Mouse (Mus musculus) stomach, postnatal 0 days (tissue): Measurements from ENCODE around the gene Cldn9. TPM values are rescaled to one million over a fixed set of nuclear protein-coding genes. Genes with fewer than 3 reads are reported as not detected.

Experiments used
- ATAC-seq: fragments of 200-750 bp; cut with Nextera tagmentation; 2 replicates; pipeline ENCODE4 v1.8.0; 2017; ENCODE audit not compliant: low FRiP score, low TSS enrichment
- DNase-seq: peaks from one replicate; pipeline ENCODE4 v3.0.0-alpha.2; 2016; ENCODE audit warnings: low spot score
- H3K27ac ChIP-seq: fragments of 300-500 bp; sonication (generic); replicated peaks from 2 replicates; pipeline ENCODE4 v1.5.1; 2014; ENCODE audit warnings: mild to moderate bottlenecking, control low read depth
- H3K27me3 ChIP-seq: fragments of 300-500 bp; sonication (generic); 2 replicates; pipeline ENCODE4 v1.6.1; 2014; ENCODE audit warnings: low read length; ENCODE audit not compliant: control insufficient read depth, insufficient read depth
- H3K36me3 ChIP-seq: fragments of 300-500 bp; sonication (generic); 2 replicates; pipeline ENCODE4 v1.6.1; 2014; ENCODE audit warnings: low read length, mixed read lengths; ENCODE audit not compliant: control insufficient read depth, insufficient read depth
- H3K4me1 ChIP-seq: fragments of 300-500 bp; sonication (generic); replicated peaks from 2 replicates; pipeline ENCODE4 v1.6.1; 2014; ENCODE audit warnings: antibody characterized with exemption; ENCODE audit not compliant: control insufficient read depth, insufficient read depth
- H3K4me2 ChIP-seq: fragments of 300-500 bp; sonication (generic); replicated peaks from 2 replicates; pipeline ENCODE4 v1.6.1; 2014; ENCODE audit warnings: low read depth, mild to moderate bottlenecking, control low read depth, moderate library complexity
- H3K4me3 ChIP-seq: fragments of 300-500 bp; sonication (generic); 2 replicates; pipeline ENCODE4 v1.5.1; 2014; ENCODE audit warnings: low read depth, low read length, control low read depth
- H3K9ac ChIP-seq: fragments of 300-500 bp; sonication (generic); 2 replicates; pipeline ENCODE4 v1.6.1; 2014; ENCODE audit warnings: mild to moderate bottlenecking, low read length, control low read depth, mixed read lengths
- H3K9me3 ChIP-seq: fragments of 300-500 bp; sonication (generic); 2 replicates; pipeline ENCODE4 v1.6.1; 2016; ENCODE audit warnings: low read length; ENCODE audit not compliant: control insufficient read depth
- CTCF ChIP-seq: IDR thresholded peaks from 2 replicates; pipeline ENCODE4 v1.5.1; 2016; ENCODE audit warnings: antibody characterized with exemption, low read depth, mild to moderate bottlenecking, moderate library complexity
- EP300 ChIP-seq: optimal IDR thresholded peaks from 2 replicates; pipeline ENCODE3; 2016; ENCODE audit warnings: antibody characterized with exemption
- WGBS: fragments of 180-500 bp; shearing (Covaris S2); extraction: QIAGEN DNeasy Blood & Tissue Kit; methylation state at CpG from one replicate; pipeline ENCODE4 v1.1.7; 2014; 5-methylcytosine and 5-hydroxymethylcytosine counted together
- polyA plus RNA-seq: library from polyadenylated mRNA; unstranded; fragments of >200 nt; fragmentation: Nextera tagmentation; extraction: Ambion mirVana; gene quantifications from 2 replicates; pipeline ENCODE4 v1.2.1, GENCODE M21; 2015

Gene Cldn9
- polyA plus RNA-seq, 1 experiment from 2014 or later: 0.92 TPM

DNA sequence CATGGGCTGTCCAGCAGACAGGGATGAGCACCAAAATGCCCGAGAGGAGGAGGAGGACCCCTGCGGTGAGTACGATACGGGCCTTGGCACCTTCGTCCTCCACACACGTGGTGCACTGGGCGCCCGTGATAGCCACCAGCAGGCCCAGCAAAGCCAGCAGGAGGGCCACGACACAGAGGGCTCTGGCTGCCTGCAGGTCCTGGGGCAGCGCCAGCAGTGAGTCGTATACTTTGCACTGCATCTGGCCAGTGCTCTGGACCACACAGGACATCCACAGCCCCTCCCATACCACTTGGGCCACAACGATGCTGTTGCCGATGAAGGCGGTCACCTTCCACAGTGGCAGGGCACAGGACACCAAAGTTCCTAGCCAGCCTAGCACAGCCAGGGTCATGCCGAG is 600 bp downstream of the Cldn9 start:
- no peak overlapping the region for H3K4me3 ChIP-seq
- no peak overlapping the region for H3K9ac ChIP-seq
- H3K4me1 ChIP-seq: peaks cover 2% of the 10 kb centered on the region; the same call in 1 of the 2 replicates
- 0 out of 2 replicates have a peak, but pooled peaks cover 2% of the 10 kb centered on the region for H3K27me3 ChIP-seq
- 37% methylated on average over 15 of the region's 15 CpGs for WGBS
- H3K9me3 ChIP-seq: no peaks in the 10 kb centered on the region
- no peak overlapping the region for H3K27ac ChIP-seq
- no peak overlapping the region for H3K4me2 ChIP-seq
- no peaks in the 10 kb centered on the region for H3K36me3 ChIP-seq
- no peak for TF ChIP-seq CTCF
- no peak for TF ChIP-seq EP300
- no peak for DNase-seq
- ATAC-seq: no peak

DNA sequence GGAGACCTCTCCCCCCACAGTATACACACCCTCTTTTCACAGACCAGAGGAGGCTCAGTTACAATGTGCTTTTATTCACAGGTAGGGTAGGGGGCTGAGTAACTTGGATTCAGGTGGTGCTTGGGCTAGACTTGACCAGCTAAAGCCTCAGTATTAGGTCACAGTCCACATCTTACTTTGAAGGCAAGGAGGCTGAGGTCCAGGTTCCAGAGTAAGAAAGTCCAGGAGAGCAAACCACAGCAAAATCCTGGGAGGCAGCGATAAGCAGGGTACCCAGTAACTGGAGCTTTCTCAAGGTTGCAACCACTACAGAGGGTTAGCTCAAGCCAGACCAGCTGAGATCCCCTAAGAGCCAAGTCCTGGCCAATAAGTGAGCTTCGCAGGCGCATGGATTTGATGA is 1.3 kb downstream of the Cldn9 start:
- ATAC-seq (no peak), DNase-seq (no peak)
- Histone ChIP-seq H3K27me3 (0 out of 2 replicates have a peak, but pooled peaks cover 2% of the 10 kb centered on the region), H3K4me2 (no peak overlapping the region), H3K4me3 (no peak overlapping the region), H3K27ac (no peak overlapping the region), H3K9me3 (no peaks in the 10 kb centered on the region), H3K9ac (no peak overlapping the region), H3K36me3 (no peaks in the 10 kb centered on the region), H3K4me1 (peaks cover 4% of the 10 kb centered on the region; the same call in 1 of the 2 replicates)
- TF ChIP-seq EP300 (no peak), CTCF (no peak)
- 84% methylated on average over 3 of the region's 3 CpGs for WGBS

DNA sequence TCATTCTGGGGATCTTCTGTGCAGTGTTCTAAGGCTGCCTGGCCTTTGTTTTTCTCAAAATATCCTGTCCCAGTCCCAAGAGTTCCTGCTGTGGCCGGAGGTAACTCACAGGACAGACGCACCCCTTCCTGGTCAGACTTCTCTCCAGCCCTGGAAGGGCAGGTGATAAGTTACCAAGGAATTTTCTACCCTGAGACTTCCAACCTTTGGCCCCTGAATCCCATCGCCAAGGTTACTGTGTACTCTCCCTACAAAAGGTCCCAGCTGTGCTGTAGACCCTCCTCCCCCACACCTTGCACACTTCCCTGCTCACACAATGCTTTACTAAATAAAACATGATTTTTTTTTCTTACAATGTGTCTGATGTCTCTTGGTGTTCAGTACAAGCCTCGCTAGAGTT is 1.7 kb downstream of the Cldn9 start:
- no peak for TF ChIP-seq EP300
- TF ChIP-seq CTCF: no peak

DNA sequence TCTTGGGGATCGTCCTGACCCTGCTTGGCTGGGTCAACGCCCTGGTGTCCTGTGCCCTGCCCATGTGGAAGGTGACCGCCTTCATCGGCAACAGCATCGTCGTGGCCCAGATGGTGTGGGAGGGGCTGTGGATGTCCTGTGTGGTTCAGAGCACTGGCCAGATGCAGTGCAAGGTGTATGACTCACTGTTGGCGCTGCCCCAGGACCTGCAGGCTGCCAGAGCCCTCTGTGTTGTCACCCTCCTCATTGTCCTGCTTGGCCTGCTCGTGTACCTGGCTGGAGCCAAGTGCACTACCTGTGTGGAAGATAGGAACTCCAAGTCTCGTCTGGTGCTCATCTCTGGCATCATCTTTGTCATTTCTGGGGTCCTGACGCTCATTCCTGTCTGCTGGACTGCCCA is 2.7 kb downstream of the Cldn9 start:
- H3K4me3 ChIP-seq: no peak overlapping the region
- no peak overlapping the region for H3K27ac ChIP-seq
- H3K9ac ChIP-seq: no peak overlapping the region
- H3K27me3 ChIP-seq: 0 out of 2 replicates have a peak, but pooled peaks cover 2% of the 10 kb centered on the region
- no peaks in the 10 kb centered on the region for H3K9me3 ChIP-seq
- no peaks in the 10 kb centered on the region for H3K36me3 ChIP-seq
- peaks cover 5% of the 10 kb centered on the region; the same call in 1 of the 2 replicates for H3K4me1 ChIP-seq
- ATAC-seq (peak; percentile 75), DNase-seq (peak; percentile 81)
- no peak for TF ChIP-seq CTCF
- TF ChIP-seq EP300: no peak
- WGBS: 48% methylated on average over 10 of the region's 10 CpGs
- H3K4me2 ChIP-seq: no peak overlapping the region

More for the DNA sequence above, 1.7 kb downstream of the Cldn9 start:
- 0 out of 2 replicates have a peak, but pooled peaks cover 2% of the 10 kb centered on the region for H3K27me3 ChIP-seq
- H3K9ac ChIP-seq: no peak overlapping the region
- DNase-seq (no peak), ATAC-seq (0 out of 2 replicates have a peak, but pooled peaks have one; percentile 12)
- 36% methylated on average over 4 of the region's 4 CpGs for WGBS
- H3K4me1 ChIP-seq: peaks cover 5% of the 10 kb centered on the region; the same call in 1 of the 2 replicates
- H3K4me3 ChIP-seq: no peak overlapping the region
- no peaks in the 10 kb centered on the region for H3K9me3 ChIP-seq
- H3K27ac ChIP-seq: no peak overlapping the region
- H3K36me3 ChIP-seq: no peaks in the 10 kb centered on the region
- no peak overlapping the region for H3K4me2 ChIP-seq

GRCm38 (mm10) chr17:23680336-23680735 is 3.5 kb downstream of the Cldn9 start:
- H3K4me1 ChIP-seq: peaks cover 5% of the 10 kb centered on the region; the same call in 1 of the 2 replicates
- 54% methylated on average over 9 of the region's 9 CpGs for WGBS
- no peaks in the 10 kb centered on the region for H3K36me3 ChIP-seq
- H3K9ac ChIP-seq: no peak overlapping the region
- 0 out of 2 replicates have a peak, but pooled peaks cover 2% of the 10 kb centered on the region for H3K27me3 ChIP-seq
- TF ChIP-seq EP300 (no peak), CTCF (no peak)
- no peaks in the 10 kb centered on the region for H3K9me3 ChIP-seq
- DNase-seq (no peak), ATAC-seq (no peak)
- H3K4me3 ChIP-seq: no peak overlapping the region
- H3K4me2 ChIP-seq: no peak overlapping the region
- no peak overlapping the region for H3K27ac ChIP-seq

GRCm38 (mm10) chr17:23679127-23679835 is 4.5 kb downstream of the Cldn9 start, which contains the start of gene Cldn6:
TSS of gene Cldn6 (plus strand) at chr17:23679249.
- Histone ChIP-seq H3K27me3 (0 out of 2 replicates have a peak, but pooled peaks cover 2% of the 10 kb centered on the region), H3K4me2 (peak within 1 kb of the TSS; percentile 40), H3K36me3 (no peaks in the 10 kb centered on the region), H3K4me1 (peaks cover 10% of the 10 kb centered on the region), H3K27ac (no peak within 1 kb of the TSS), H3K9me3 (no peaks in the 10 kb centered on the region), H3K9ac (no peak within 1 kb of the TSS), H3K4me3 (peak within 1 kb of the TSS; percentile 17)
- DNase-seq (peak; percentile 33), ATAC-seq (no peak)
- 2% methylated on average over 38 of the region's 38 CpGs for WGBS
- TF ChIP-seq EP300 (no peak), CTCF (no peak)
